Mouse (Mus musculus) urinary bladder, postnatal 10 days (tissue): ENCODE results near the gene Rcvrn.

Source experiments
- DNase-seq: peaks from one replicate; pipeline ENCODE4 v3.0.0; 2022; ENCODE audit warnings: low spot score

Gene Rcvrn

GRCm38 (mm10) chr11:67670031-67670430 lies 25.1 kb upstream of the Rcvrn start:
- DNase-seq = no peak

- DNase-seq = no peak
These were observed 23.0 kb upstream of the Rcvrn start for GRCm38 (mm10) chr11:67672140-67672539.

DNA sequence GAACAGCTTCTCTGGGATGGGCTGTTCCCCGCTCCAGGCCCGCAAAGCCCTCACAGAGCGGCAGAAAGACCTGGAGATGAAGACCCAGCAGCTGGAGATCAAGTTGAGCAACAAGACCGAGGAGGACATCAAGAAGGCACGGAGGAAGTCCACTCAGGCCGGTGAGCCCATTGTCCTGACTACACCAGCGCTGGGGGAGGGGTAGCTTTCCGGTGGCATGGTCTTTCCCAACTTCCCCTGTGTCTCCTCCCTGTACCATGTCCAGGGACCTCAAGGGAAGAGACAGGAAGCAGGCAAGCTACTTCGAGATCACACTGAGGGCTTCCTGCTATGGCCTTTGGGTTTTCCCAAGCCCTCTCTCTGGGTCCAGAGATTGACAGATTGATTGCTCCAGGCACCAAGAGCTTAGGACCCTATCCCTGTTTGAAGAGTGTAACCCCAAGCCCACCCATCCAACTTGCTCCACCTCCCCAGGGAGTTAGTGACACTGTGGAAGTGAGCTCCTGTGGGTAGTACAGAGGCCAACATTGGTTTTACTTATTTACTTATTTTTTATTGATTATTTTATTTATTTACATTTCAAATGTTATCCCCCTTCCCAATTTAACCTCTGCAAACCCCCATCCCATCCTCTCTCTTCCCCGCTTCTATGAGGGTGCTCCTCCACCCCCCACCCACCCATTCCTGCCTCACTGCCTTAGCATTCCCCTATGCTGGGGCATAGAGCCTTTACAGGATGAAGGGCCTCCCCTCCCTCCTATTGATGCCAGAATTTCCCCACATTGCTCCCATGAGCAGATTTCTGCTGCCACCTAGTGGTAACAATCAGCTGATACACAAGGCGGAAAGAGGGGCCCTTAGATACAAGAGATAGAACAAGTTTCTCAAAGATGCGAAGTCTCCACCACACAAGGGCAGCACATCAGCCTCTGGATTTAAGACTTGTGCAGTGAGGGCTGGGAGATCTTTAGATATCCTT lies 19.3 kb upstream of the Rcvrn start:
- no peak for DNase-seq

GRCm38 (mm10) chr11:67679300-67679699 lies 15.8 kb upstream of the Rcvrn start:
- no peak for DNase-seq

- no peak for DNase-seq
These were observed 15.2 kb upstream of the Rcvrn start for GRCm38 (mm10) chr11:67679930-67680329.

DNA sequence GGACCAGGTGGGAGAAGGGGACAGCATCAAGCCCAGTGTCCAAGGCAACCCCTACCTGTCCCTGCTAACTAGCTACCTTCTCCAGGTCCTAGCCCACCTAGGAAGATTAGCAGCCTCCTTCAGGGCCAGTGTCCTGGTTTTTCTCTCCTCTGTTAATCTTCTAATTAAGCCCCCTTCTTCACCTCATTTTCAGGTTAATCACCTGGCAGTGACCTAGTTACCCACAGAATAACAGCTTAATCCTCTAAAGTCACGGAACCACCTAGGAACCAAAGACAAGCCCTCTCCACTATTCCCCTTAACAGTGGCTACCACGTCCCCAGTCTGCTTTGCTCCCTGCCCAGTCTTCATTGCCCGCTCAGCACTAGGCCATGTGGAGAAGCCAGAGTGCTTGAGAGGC lies 13.3 kb upstream of the Rcvrn start:
- no peak for DNase-seq

DNA sequence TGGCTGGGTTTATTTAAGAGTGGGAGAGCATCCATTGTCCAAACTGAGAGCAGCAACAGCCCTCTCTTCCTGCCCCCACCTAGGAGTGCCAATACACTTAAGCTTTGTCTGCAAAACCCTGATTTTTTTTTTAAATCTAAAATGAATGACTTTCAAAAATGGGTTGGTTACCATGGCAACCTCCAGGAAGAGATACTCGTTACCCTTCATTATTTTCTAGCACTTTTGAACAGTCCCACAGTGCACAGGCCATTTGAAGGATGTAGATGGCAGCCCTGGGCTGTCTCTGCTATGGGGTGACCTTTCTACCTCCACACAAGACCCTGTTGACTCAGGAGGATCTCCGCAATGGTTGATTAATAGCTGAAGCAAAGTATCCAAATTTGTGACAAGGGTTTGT lies 9.0 kb upstream of the Rcvrn start:
- no peak for DNase-seq

DNA sequence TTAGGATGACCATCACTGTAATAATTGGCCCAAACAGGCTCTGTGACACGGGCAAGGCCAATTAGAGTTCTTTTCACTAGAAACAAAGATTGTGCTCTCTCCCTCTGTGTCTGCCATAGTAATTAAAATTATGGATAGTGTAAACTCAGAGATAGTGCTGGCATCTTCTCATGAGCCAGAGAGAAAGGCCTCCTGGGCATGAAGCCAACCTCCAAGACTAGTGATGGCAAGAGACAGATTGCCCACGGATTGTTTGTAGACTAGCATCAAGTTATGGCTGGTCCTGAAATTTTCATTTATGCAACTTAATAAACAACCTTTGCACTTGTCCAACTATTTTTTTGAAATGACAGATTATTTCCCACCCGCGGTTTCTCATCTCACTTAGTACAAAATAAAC lies 17.9 kb downstream of the Rcvrn start:
- no peak for DNase-seq

- no peak for DNase-seq
These were observed 20.3 kb downstream of the Rcvrn start for GRCm38 (mm10) chr11:67715382-67715781.

GRCm38 (mm10) chr11:67721485-67721884 lies 26.4 kb downstream of the Rcvrn start:
- DNase-seq = no peak

DNA sequence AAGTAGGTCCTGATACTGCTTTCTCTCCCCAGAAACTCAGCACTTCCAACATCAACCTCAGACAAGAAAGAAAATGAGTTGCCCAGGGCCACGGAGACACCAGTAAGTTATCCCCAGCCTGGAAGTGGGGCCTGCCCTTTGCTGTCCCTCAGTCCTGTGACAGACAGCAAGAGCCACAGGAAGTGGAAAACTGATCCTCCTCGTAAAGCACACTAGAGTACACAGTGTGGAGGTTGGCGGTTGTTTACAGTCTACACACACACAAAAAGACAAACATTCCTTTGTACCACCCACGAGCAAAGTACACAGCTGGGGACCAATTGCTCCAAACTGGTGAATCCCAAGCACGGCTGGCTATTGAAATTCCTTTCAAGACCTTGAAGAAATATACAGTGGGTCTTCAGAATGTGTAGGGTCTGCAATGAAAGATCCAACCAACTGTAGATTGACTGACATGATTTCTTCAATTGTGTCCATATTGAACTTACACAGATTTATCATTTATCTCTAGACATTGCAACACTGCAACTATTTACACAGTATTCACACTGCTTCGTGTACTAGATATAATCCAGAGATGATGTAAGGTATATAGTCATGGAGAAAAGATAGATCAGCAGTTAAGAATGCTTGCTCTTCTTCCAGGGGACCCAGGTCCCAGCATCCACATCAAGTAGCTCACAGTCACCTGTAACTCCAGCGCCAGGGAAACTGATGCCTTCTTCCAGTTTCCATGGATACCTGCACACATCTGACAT lies 27.5 kb downstream of the Rcvrn start:
- DNase-seq = no peak

GRCm38 (mm10) chr11:67723231-67724013 lies 28.3 kb downstream of the Rcvrn start:
- DNase-seq = no peak

DNA sequence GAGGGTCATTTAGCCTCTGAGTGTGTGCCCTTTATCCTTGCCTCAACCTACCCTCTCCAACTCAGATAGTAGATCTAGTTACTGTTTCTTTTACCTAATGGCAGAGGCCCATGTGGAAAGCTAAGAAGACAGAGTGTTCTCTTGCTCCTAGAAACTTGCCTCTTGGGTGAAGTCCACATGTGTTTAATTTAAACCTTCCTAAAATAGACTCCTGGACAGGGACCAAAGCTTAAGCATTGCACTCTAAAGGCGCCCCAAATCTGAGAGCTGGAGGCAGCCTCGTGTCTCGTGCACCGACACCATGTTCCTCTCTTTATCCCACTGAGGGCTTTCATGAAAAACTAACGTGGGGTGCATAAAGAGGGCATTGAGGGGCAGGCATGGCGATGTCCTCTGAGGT lies 32.0 kb downstream of the Rcvrn start:
- no peak for DNase-seq

DNA sequence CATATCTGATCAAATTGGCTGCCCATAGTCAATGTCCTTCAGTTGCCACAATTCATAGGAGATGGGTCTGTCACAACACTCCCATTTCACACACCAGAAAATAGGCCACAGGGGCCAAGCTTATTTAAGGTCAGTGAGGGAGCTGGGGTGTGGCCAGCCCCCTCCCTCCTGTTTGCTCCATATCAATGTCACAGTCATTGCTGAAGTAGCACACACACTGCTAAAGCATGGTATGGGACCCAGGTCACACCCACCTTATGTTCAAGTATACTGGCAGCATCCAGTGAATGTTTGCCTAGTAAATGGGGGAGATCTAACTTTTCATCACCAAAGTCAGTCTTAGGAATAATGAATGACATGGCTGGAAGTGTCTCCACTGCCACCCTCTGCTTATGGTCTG lies 33.6 kb downstream of the Rcvrn start:
- DNase-seq = no peak

DNA sequence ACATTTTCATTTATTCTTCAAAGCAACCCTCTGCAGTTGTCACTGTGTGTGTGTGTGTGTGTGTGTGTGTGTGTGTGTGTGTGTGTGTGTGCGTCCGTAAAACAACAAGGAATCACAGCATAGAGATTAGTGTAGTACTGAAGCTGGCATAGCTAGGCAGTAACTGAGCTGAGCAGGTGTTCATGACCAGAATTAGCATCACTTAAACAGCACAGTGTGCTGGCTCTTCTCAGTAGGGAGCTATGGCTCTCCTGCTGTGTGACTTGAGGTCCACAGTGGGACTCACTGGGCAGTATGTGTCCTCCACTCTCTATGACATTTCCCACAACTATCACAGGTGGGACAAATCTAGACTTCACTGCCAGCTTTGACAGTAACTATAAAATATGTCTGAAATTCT lies 35.9 kb downstream of the Rcvrn start:
- DNase-seq = no peak

DNA sequence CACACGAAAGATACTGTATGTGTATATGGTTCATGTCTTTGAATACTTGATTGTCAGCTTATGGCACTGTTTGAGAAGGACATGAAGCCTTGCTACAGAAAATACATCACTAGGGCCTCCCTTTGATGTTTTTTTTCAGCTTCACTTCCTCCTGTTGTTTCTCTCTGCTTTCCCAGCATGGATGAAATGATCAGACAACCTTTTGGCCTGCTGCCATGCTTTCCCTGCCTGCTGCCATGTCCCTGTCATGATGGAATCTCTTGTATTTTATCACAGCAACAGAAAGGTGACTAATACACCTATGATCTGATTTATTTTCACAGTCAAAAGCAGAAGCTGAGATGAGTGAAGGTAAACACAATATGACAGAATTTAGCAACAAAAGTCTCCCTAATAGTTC lies 38.6 kb downstream of the Rcvrn start:
- no peak for DNase-seq

DNA sequence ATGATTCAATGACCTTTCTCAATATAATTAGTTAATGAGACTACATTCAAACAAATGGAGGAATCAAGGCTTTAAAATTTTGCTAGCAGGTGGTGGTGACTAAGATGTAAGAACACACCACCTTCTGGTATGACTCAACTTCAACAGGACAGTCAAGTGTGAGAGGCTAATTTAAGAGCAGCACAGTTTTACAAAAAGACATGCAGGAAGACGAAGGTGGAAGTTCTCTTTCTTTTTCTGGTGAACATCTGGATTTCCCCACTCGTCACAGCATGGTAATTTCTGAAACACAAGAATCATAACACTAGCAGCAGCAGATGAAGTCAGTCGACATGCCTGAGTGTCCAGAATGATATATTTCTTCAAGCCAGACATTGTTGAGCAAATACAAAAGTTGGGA lies 39.5 kb downstream of the Rcvrn start:
- no peak for DNase-seq

DNA sequence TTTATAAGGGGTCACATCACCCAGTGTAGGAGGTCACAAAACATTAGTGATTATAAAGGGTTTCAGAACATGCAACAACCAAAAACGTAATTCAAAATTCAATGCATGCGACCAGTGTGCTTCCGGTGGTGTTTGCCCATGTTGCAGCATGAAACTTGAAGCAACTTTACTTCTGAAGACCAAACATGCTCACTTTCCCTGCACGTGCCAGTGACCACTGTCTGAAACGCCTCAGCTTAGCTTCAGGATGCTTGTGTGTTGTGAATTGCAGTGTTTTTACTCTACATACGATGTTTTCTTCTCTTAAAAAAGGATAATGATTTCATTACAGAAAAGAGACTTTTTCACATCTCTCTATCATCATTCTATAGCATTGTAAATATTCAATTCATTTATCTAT lies 43.2 kb downstream of the Rcvrn start:
- DNase-seq = no peak

DNA sequence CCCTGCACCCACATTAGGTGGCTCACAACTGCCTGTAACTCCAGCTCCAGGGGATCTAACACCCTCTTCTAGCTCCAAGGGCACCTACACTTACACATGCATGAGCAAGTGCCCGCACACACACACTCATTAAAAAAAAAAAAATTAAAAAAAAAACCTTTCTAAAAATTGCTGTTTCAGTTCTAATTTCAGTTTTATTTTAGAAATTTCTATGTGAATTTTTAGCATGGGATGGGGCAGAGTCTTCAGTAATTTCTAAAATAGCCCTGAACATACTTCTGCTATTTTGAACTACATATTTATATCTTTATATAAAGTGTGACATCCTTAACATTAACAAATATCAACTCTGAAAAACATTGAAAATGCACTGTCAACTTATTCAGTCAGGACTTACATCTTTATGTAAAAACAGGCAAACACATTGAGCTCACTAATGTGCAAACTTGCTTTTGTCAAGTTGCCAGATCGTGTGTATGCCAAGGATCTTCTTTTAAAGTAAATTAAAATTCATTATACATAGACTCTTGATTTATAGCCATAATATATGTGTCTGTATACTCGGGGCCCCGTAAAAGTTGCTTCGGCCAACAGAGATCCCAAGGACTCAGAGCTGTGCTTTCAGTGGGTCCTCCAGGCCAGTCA lies 43.8 kb downstream of the Rcvrn start:
- DNase-seq = no peak

DNA sequence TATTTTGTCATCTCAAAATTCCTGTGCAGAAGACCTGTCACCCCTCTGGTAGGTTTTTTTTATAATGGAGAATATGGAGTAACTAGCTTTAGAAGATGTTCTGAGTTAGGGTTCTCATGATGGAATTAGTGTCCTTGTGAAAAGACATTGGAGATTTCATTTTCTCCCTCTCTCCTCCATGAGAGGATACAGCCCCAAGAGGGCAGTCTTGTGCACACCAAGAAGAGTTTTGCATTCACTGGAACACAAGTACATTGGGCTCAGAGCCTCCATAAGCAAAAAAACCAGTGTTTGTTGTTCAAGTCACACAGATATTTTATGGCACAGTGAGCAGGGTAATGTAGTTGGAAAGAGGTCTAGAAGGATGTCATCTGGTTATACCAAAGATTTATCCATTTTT lies 46.4 kb downstream of the Rcvrn start:
- DNase-seq = no peak
